Mouse (Mus musculus) naive thymus-derived CD4-positive, alpha-beta T cell, adult 2 months (primary cell): ENCODE results near the gene Map3k13.
A peak's percentile ranks its signal among the peaks of the same experiment; 100 is the strongest.
"Not testable (repeated sequence)": the region's sequence is repeated elsewhere in the genome, so short reads cannot be mapped to it uniquely, and the experiment has no call there.

Source experiments
- DNase-seq: peaks from one replicate; pipeline ENCODE4 v3.0.0-alpha.2; 2011; ENCODE audit warnings: low read depth

Map3k13 gene

GRCm38 (mm10) chr16:21807786-21808185 is 13.6 kb downstream of the Map3k13 start:
- DNase-seq, result not testable (repeated sequence)

- DNase-seq, result no peak
These were observed 19.2 kb downstream of the Map3k13 start for GRCm38 (mm10) chr16:21813164-21813834.

GRCm38 (mm10) chr16:21814861-21815668 is 20.9 kb downstream of the Map3k13 start:
- peak; percentile 59 for DNase-seq

- DNase-seq, result no peak
These were observed 21.5 kb downstream of the Map3k13 start for GRCm38 (mm10) chr16:21815669-21816010.

GRCm38 (mm10) chr16:21818132-21818531 is 24.0 kb downstream of the Map3k13 start:
- no peak for DNase-seq

- no peak for DNase-seq
These were observed 24.5 kb downstream of the Map3k13 start for GRCm38 (mm10) chr16:21818629-21819028.

- no peak for DNase-seq
These were observed 31.5 kb downstream of the Map3k13 start for GRCm38 (mm10) chr16:21825612-21826031.

- no peak for DNase-seq
These were observed 33.0 kb downstream of the Map3k13 start for GRCm38 (mm10) chr16:21827153-21827552.

GRCm38 (mm10) chr16:21827581-21827980 is 33.4 kb downstream of the Map3k13 start:
- no peak for DNase-seq

- peak; percentile 18 for DNase-seq
These were observed 35.6 kb downstream of the Map3k13 start for GRCm38 (mm10) chr16:21829711-21830110.

- DNase-seq, result no peak
These were observed 36.6 kb downstream of the Map3k13 start for GRCm38 (mm10) chr16:21830784-21831183.

- no peak for DNase-seq
These were observed 37.6 kb downstream of the Map3k13 start for GRCm38 (mm10) chr16:21831764-21832163.

GRCm38 (mm10) chr16:21833469-21833868 is 39.3 kb downstream of the Map3k13 start:
- DNase-seq, result no peak

- DNase-seq, result no peak
These were observed 39.8 kb downstream of the Map3k13 start for GRCm38 (mm10) chr16:21833970-21834369.

- peak; percentile 58 for DNase-seq
These were observed 40.9 kb downstream of the Map3k13 start for GRCm38 (mm10) chr16:21834866-21835583.

GRCm38 (mm10) chr16:21835584-21835931 is 41.4 kb downstream of the Map3k13 start:
- DNase-seq, result peak; percentile 82

GRCm38 (mm10) chr16:21836311-21837072 is 42.3 kb downstream of the Map3k13 start:
- DNase-seq, result peak; percentile 75

GRCm38 (mm10) chr16:21837694-21838093 is 43.5 kb downstream of the Map3k13 start:
- no peak for DNase-seq

- peak; percentile 77 for DNase-seq
These were observed 51.9 kb downstream of the Map3k13 start for GRCm38 (mm10) chr16:21845800-21846671.

GRCm38 (mm10) chr16:21848444-21848843 is 54.3 kb downstream of the Map3k13 start:
- no peak for DNase-seq

GRCm38 (mm10) chr16:21848847-21849246 is 54.7 kb downstream of the Map3k13 start:
- no peak for DNase-seq
